Mouse (Mus musculus): Measurements from ENCODE around the gene Pgp. TPM values are rescaled to one million over a fixed set of nuclear protein-coding genes. Genes with fewer than 3 reads are reported as not detected.
"Not testable (repeated sequence)": the region's sequence is repeated elsewhere in the genome, so short reads cannot be mapped to it uniquely, and the experiment has no call there.

The Pgp gene
- 10 to 100 TPM; 85.8 to 86.4 TPM for total RNA-seq (2021)
- long read RNA-seq, experiment 1, transcript Pgp-202 (1 exons, 2,428 nt) = minor isoform, 109 of 327 reads
- long read RNA-seq, experiment 1, transcript Pgp-201 (2 exons, 2,627 nt) = major isoform, 217 of 327 reads
- long read RNA-seq, experiment 1, partial matches to known transcripts = 0 of 327 reads
- long read RNA-seq, experiment 1, other reads (novel, unspliced or antisense) = 1 of 327 reads
- long read RNA-seq, experiment 2, transcript Pgp-201 (2 exons, 2,627 nt) = major isoform, 619 of 792 reads
- long read RNA-seq, experiment 2, transcript Pgp-202 (1 exons, 2,428 nt) = minor isoform, 166 of 792 reads
- long read RNA-seq, experiment 2, partial matches to known transcripts = 0 of 792 reads
- long read RNA-seq, experiment 2, other reads (novel, unspliced or antisense) = 7 of 792 reads

- DNase-seq (ENCODE audit: low spot score in 2 of 2) = peak; percentile 96 to 97
These were observed at the start of gene Pgp, which contains the start of gene E4f1 for GRCm38 (mm10) chr17:24469910-24470602. TSS of gene Pgp (plus strand) at chr17:24470392. TSS of gene E4f1 (minus strand) at chr17:24470313.

GRCm38 (mm10) chr17:24423114-24423513, 47.1 kb upstream of the Pgp start:
- no peak for DNase-seq (ENCODE audit: low spot score in 2 of 2)

- DNase-seq (ENCODE audit: low spot score in 2 of 2) = no peak
These were observed 45.7 kb upstream of the Pgp start for GRCm38 (mm10) chr17:24424489-24424888.

GRCm38 (mm10) chr17:24425326-24425725, 44.9 kb upstream of the Pgp start:
- not testable (repeated sequence) for DNase-seq (ENCODE audit: low spot score in 2 of 2)

DNA sequence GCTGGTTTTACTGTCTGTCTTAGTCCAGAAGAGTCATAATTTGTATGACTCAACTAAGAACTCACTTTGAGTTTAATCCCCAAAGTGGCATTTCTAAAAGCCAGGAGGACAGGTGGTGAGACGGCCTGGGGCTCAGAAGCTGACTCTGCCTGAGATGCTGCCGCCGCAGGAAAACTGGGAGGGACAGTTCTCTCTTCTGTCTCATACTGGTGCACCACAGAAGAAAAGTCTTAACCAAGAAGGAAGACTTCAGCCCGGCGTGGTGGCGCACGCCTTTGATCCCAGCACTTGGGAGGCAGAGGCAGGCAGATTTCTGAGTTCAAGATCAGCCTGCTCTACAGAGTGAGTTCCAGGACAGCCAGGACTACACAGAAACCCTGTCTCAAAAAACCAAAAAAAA, 44.3 kb upstream of the Pgp start:
- no peak for DNase-seq (ENCODE audit: low spot score in 2 of 2)

DNA sequence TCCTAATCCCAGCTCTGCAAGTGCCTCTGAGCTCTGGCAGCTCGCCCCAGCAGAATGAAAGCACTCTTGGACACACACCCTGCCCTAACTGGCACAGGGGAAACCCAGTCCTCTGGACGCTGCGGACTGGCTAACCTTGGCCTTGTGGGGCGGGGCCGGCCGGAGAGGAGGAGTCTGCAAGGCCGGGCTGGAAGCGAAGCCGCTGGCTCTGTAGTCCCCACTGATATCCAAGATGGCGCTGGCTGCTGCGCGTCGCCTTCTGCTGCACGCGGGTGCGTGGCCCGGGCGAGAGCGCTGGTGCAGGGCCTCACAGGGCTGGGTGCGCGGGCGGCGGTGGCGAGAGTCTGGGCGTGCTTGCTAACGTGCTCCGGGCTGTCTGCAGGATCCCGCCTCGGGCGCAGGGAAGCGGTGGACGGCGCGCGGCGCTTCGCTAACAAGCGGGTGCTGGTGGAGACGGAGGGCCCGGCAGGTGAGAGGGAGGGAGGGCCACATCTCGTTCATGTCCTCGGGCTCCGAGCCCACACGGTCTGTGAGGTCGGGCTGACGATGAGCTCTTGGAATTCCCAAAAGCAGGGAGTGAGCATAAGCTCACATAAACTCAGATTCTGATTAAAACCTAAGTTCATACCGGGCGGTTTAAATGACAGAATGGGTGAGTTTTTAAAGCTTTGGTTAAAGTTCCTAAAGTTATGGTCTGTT, 43.6 kb upstream of the Pgp start, which contains the start of gene Eci1:
Gene Eci1 (plus strand): TSS at position 171 of the 699 bp plus-strand sequence.
- DNase-seq (ENCODE audit: low spot score in 2 of 2) = peak; percentile 93 to 97

GRCm38 (mm10) chr17:24427170-24427557, 43.0 kb upstream of the Pgp start:
- DNase-seq (ENCODE audit: low spot score in 2 of 2) = no peak

GRCm38 (mm10) chr17:24429201-24429983, 40.8 kb upstream of the Pgp start:
- no peak for DNase-seq (ENCODE audit: low spot score in 2 of 2)

GRCm38 (mm10) chr17:24437016-24437415, 33.2 kb upstream of the Pgp start:
- DNase-seq (ENCODE audit: low spot score in 2 of 2) = no peak

DNA sequence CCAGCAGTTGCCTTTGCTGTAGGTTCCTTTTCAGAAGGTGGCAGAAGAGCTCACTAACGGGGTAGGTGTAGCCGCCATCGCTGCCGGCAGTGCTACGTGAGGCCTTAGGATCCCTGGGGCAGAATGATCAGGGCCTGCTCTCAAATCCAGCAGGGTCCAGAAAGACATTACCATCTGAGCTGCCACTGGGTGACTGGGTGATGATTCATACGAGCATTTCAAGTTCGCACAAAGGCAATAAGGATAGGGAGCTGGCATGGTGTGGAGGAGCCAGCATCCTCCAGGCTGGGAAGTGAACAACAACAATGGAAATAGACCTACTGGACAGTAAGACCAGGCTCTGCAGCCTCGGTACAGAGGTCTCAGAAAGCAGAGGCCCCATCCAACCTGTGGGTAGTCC, 29.8 kb upstream of the Pgp start:
- DNase-seq (ENCODE audit: low spot score in 2 of 2) = no peak

DNA sequence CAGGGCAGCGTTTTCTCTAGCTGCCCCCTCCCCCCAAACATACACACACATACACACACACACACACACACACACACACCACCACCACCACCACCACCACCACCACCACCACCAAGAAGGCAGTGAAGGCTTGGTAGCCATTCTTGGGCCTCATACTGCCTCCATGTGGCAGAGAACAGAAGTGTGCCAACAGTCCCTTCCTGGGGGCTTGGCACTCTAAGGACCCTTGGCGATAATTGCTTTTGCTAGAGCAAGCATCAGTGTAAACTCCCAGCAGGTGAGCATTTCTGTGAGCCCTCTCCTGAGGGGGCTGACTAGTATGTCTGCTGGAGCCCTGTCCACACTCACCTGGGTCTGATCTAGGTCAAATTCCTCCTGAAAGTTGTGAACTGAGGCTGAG, 29.0 kb upstream of the Pgp start:
- DNase-seq (ENCODE audit: low spot score in 2 of 2) = no peak

DNA sequence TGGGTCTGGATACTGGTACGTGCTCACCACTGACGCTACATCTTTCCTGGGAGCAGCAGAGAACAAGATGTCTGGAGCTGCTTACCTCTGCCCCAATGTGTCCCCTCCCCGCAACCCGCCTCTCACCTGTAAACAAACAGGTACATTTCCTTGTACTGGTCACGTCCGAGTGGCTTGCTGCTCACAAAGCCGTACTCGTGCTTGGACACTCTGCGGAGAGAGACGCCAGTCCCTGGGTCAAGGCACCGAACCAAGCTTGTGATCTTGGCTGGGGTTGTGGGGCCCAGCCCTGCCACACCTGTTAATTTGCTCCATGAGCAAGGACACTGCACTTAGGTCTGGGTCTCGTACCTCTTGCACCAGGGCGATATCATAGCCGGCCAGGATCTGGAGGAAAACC, 28.1 kb upstream of the Pgp start:
- DNase-seq (ENCODE audit: low spot score in 2 of 2) = no peak

GRCm38 (mm10) chr17:24442632-24443155, 27.5 kb upstream of the Pgp start, which contains the start of gene Dnase1l2:
TSS of gene Dnase1l2 (minus strand) at chr17:24443105.
- no peak for DNase-seq (ENCODE audit: low spot score in 2 of 2)

DNA sequence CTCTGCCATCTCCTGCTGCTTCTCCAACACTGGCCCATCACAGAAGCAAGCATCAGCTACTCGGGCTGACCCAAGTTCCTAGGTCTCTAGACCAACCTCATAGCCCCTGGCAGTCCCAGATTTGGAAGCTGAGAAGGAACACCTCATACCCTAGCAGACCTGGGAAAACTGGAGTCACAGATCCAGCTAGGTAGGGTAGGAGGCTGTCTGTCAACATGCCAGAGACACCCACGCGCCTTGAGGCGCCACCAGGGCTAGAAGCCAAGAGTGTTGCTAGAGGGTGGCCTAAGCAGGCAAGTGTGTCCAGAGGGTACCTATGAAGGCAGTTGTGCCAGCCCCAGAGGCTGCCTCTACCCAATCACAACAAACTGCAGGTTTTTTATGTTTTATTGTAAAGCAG, 26.8 kb upstream of the Pgp start:
- no peak for DNase-seq (ENCODE audit: low spot score in 2 of 2)

DNA sequence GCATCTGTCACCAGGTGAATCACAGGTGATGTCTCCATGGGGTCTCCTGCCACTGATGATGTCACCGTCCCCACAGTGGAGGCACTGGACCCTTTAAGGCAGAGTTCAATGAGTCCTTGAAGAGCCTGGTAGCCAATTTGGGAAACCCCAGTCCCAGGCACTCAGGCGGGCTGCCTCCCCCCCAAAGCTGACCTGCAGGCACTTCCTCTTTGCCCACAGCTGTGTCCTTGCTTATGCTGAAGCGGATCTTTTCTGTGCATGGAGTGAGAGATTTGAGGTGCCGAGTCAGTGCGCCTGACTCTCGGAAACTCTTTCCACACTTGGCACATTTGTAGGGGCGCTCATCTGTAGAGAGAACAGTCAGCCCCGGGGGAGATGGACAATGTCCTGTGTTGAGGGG, 23.6 kb upstream of the Pgp start:
- no peak for DNase-seq (ENCODE audit: low spot score in 2 of 2)

GRCm38 (mm10) chr17:24449507-24449906, 20.7 kb upstream of the Pgp start:
- DNase-seq (ENCODE audit: low spot score in 2 of 2) = no peak

DNA sequence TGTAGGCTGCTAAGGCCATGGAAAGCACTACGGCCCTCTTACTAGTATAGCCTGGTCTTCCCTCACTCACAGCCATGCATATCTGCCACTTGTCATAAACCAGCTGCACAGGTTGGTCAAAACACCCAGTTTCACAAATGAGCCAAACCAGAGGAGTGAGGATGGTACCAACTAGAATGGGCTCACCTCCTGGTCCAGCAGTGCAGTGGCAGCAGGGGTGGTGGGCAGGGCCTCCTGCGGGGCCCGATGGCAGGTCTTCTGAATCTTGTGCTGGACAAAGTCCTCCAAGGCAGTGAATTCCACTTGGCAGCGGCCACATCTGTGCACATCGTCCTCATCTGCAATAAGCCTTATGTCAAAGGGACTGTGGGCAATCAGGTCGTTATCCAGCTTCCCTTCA, 19.0 kb upstream of the Pgp start:
- DNase-seq (ENCODE audit: low spot score in 2 of 2) = no peak

DNA sequence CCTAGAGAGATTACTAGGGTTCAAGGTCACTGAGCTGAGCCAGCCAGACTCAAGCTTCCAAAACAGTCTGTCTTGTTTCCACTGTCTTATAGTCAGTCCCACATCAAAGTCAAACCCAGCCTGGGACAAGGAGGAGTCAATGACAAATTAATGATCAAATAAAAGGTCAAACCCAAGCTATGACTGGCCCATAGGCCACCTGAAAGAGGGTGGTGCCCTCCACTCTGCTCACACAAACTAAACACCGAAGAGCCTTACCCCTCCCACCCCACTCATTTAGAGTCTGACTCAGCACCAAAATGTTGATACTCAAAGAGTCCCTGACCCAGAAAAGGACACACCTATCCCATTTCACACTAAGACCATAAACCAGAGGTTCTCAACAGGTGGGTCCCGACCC, 16.8 kb upstream of the Pgp start:
- DNase-seq (ENCODE audit: low spot score in 2 of 2) = no peak

- DNase-seq (ENCODE audit: low spot score in 2 of 2) = no peak
These were observed 15.9 kb upstream of the Pgp start for GRCm38 (mm10) chr17:24454218-24454755.

- DNase-seq (ENCODE audit: low spot score in 2 of 2) = peak; percentile 98
These were observed 15.3 kb upstream of the Pgp start for GRCm38 (mm10) chr17:24454756-24455522.
